Mouse (Mus musculus) 416B (cell line): ENCODE results near the gene Olfr146.

Source experiments
- DNase-seq: peaks from one replicate; pipeline ENCODE4 v3.0.0; 2011; ENCODE audit warnings: low read depth

The Olfr146 gene

GRCm38 (mm10) chr9:39023277-39023676 is at the start of gene Olfr146:
Olfr146 (minus strand) TSS chr9:39023377.
- no peak for DNase-seq

- no peak for DNase-seq
Observed at GRCm38 (mm10) chr9:39064851-39065250, 41.7 kb upstream of the Olfr146 start, which contains the start of gene Olfr937. Olfr937 (minus strand) TSS chr9:39064951.

GRCm38 (mm10) chr9:38999583-38999982 is 23.6 kb downstream of the Olfr146 start, which contains the start of gene Olfr935:
Olfr935 (minus strand) TSS chr9:38999683.
- no peak for DNase-seq

GRCm38 (mm10) chr9:38988215-38988614 is 35.0 kb downstream of the Olfr146 start, which contains the start of gene Olfr934:
Olfr934 (minus strand) TSS chr9:38988315.
- DNase-seq: no peak

- DNase-seq: no peak
Observed at GRCm38 (mm10) chr9:38972013-38972412, 51.2 kb downstream of the Olfr146 start, which contains the start of gene Olfr933. Olfr933 (plus strand) TSS chr9:38972313.
